Mouse (Mus musculus): ENCODE data around the gene Zfpl1.

GRCm38 (mm10) chr19:6052516-6052915, 32.2 kb downstream of the Zfpl1 start:
- no peak for TF ChIP-seq CTCF (IDR thresholded peaks at IDR 0.05; ENCODE audit: low read depth, low read length)
- TF ChIP-seq EP300 (IDR thresholded peaks at IDR 0.05; ENCODE audit: insufficient read depth, low read depth, low read length): no peak
- TF ChIP-seq POLR2A (IDR thresholded peaks at IDR 0.05; ENCODE audit: insufficient read depth, low read length): no peak

Measured in ES-Bruce4 (cell line).